Mouse (Mus musculus) E14TG2a.4 (cell line): ENCODE data around the gene Mtor.

Source experiments
- H3K27me3 ChIP-seq: 2 replicates; pipeline ENCODE4 v1.6.1; 2014; ENCODE audit warnings: low read length, control low read depth; ENCODE audit not compliant: insufficient read depth
- H3K36me3 ChIP-seq: 2 replicates; pipeline ENCODE4 v1.6.1; 2014; ENCODE audit warnings: low read length, control low read depth; ENCODE audit not compliant: insufficient read depth
- H3K4me1 ChIP-seq: replicated peaks from 2 replicates; pipeline ENCODE4 v1.6.1; 2014; ENCODE audit warnings: low read depth, low read length, control low read depth
- H3K4me3 ChIP-seq: replicated peaks from 2 replicates; pipeline ENCODE4 v1.5.1; 2014; ENCODE audit warnings: mild to moderate bottlenecking, low read length
- H3K9me3 ChIP-seq: 2 replicates; pipeline ENCODE4 v1.6.1; 2014; ENCODE audit warnings: low read length, control low read depth
- CTCF ChIP-seq: conservative IDR thresholded peaks from 2 replicates; pipeline ENCODE4 v1.5.1; 2014; ENCODE audit warnings: low read length
- NANOG ChIP-seq: IDR thresholded peaks from 2 replicates; pipeline ENCODE4 v1.6.1; 2014; ENCODE audit warnings: borderline replicate concordance, low read length, mixed read lengths
- POU5F1 ChIP-seq: IDR thresholded peaks from 2 replicates; pipeline ENCODE4 v1.6.1; 2014; ENCODE audit warnings: low read length, borderline replicate concordance

Gene Mtor

GRCm38 (mm10) chr4:148591637-148592380 lies 143.4 kb downstream of the Mtor start:
- peak overlapping the region; percentile 100 for H3K4me3 ChIP-seq
- H3K9me3 ChIP-seq = no peaks in the 10 kb centered on the region
- peaks cover 50% of the 10 kb centered on the region for H3K36me3 ChIP-seq
- peaks cover 68% of the 10 kb centered on the region for H3K4me1 ChIP-seq
- H3K27me3 ChIP-seq = no peaks in the 10 kb centered on the region
- TF ChIP-seq CTCF (no peak), POU5F1 (no peak), NANOG (no peak)

- 0 out of 2 replicates have a peak, but pooled peaks cover 2% of the 10 kb centered on the region for H3K9me3 ChIP-seq
- H3K4me1 ChIP-seq = peaks cover 62% of the 10 kb centered on the region
- peaks cover 71% of the 10 kb centered on the region for H3K36me3 ChIP-seq
- H3K27me3 ChIP-seq = no peaks in the 10 kb centered on the region
- TF ChIP-seq POU5F1 = no peak
- TF ChIP-seq NANOG = no peak
- no peak for TF ChIP-seq CTCF
- H3K4me3 ChIP-seq = peak overlapping the region; percentile 100
Measured at GRCm38 (mm10) chr4:148593996-148594395, 145.6 kb downstream of the Mtor start.

GRCm38 (mm10) chr4:148595916-148596315 lies 147.5 kb downstream of the Mtor start:
- Histone ChIP-seq H3K9me3 (0 out of 2 replicates have a peak, but pooled peaks cover 2% of the 10 kb centered on the region), H3K4me1 (peaks cover 61% of the 10 kb centered on the region), H3K27me3 (no peaks in the 10 kb centered on the region), H3K36me3 (peaks cover 88% of the 10 kb centered on the region), H3K4me3 (no peak overlapping the region)
- TF ChIP-seq NANOG (no peak), POU5F1 (no peak), CTCF (no peak)

- peaks cover 91% of the 10 kb centered on the region for H3K36me3 ChIP-seq
- H3K9me3 ChIP-seq = 0 out of 2 replicates have a peak, but pooled peaks cover 2% of the 10 kb centered on the region
- peaks cover 69% of the 10 kb centered on the region for H3K4me1 ChIP-seq
- no peak overlapping the region for H3K4me3 ChIP-seq
- no peak for TF ChIP-seq NANOG
- no peak for TF ChIP-seq CTCF
- no peak for TF ChIP-seq POU5F1
- H3K27me3 ChIP-seq = no peaks in the 10 kb centered on the region
Measured at GRCm38 (mm10) chr4:148596731-148597130, 148.3 kb downstream of the Mtor start.

- H3K36me3 ChIP-seq = peaks cover 90% of the 10 kb centered on the region
- no peak overlapping the region for H3K4me3 ChIP-seq
- H3K27me3 ChIP-seq = no peaks in the 10 kb centered on the region
- peaks cover 74% of the 10 kb centered on the region for H3K4me1 ChIP-seq
- H3K9me3 ChIP-seq = 0 out of 2 replicates have a peak, but pooled peaks cover 2% of the 10 kb centered on the region
- TF ChIP-seq CTCF = no peak
Measured at GRCm38 (mm10) chr4:148598826-148599225, 150.4 kb downstream of the Mtor start.

- Histone ChIP-seq H3K9me3 (0 out of 2 replicates have a peak, but pooled peaks cover 2% of the 10 kb centered on the region), H3K4me3 (peak overlapping the region; percentile 41), H3K4me1 (peaks cover 73% of the 10 kb centered on the region), H3K36me3 (peaks cover 81% of the 10 kb centered on the region), H3K27me3 (no peaks in the 10 kb centered on the region)
- no peak for TF ChIP-seq POU5F1
- no peak for TF ChIP-seq NANOG
- no peak for TF ChIP-seq CTCF
Measured at GRCm38 (mm10) chr4:148600316-148600715, 151.9 kb downstream of the Mtor start.

- Histone ChIP-seq H3K36me3 (peaks cover 77% of the 10 kb centered on the region), H3K27me3 (no peaks in the 10 kb centered on the region), H3K4me1 (peaks cover 72% of the 10 kb centered on the region), H3K4me3 (no peak overlapping the region), H3K9me3 (0 out of 2 replicates have a peak, but pooled peaks cover 2% of the 10 kb centered on the region)
- TF ChIP-seq NANOG = no peak
Measured at GRCm38 (mm10) chr4:148601871-148602270, 153.5 kb downstream of the Mtor start.

- Histone ChIP-seq H3K36me3 (peaks cover 71% of the 10 kb centered on the region), H3K9me3 (0 out of 2 replicates have a peak, but pooled peaks cover 2% of the 10 kb centered on the region), H3K27me3 (no peaks in the 10 kb centered on the region), H3K4me3 (peak within 1 kb of the TSS; percentile 53), H3K4me1 (peaks cover 72% of the 10 kb centered on the region)
- TF ChIP-seq NANOG (no peak), CTCF (no peak), POU5F1 (no peak)
Measured at GRCm38 (mm10) chr4:148602357-148603120, 154.1 kb downstream of the Mtor start, which contains the start of gene Masp2. Masp2 (plus strand) TSS chr4:148602554.
